Mouse (Mus musculus): ENCODE data around the gene Plcd3. TPM values are rescaled to one million over a fixed set of nuclear protein-coding genes. Genes with fewer than 3 reads are reported as not detected.

Plcd3 gene
- polyA plus RNA-seq, 1 experiment from 2014 or later: 1.0 TPM

DNA sequence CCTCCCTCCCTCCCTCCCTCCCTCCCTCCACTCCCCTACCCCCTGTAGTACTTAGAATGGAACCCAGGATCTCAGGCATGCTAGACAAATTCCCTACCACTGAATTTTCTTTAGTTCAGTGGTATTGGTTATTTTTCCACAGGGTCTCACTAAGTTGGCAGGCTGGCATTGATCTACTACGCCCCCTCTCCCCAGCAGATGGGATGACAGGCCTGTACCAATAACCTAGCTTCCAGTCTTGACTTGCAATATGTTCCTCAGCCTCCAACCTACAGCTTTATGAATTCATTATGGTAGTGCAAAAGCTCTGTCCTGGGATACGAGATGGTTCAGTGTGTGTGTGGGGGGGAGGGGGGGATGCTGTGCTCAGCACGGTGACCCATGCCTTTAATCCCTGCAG is 77.5 kb downstream of the Plcd3 start:
- H3K9ac ChIP-seq (ENCODE audit: low read depth, low read length): no peak overlapping the region
- no peaks in the 10 kb centered on the region; the same call in none of the 2 replicates for H3K4me1 ChIP-seq (replicated peaks; ENCODE audit: control insufficient read depth, insufficient read depth, low read length)
- no peaks in the 10 kb centered on the region for H3K36me3 ChIP-seq (ENCODE audit: control insufficient read depth, insufficient read depth)
- 94% methylated on average over 3 of the region's 3 CpGs for WGBS
- no peak; the same call in 1 of the 2 replicates for TF ChIP-seq CTCF (IDR thresholded peaks at IDR 0.05; ENCODE audit: low read depth)
- no peaks in the 10 kb centered on the region for H3K27me3 ChIP-seq (replicated peaks; ENCODE audit: control insufficient read depth, insufficient read depth, low read length)
- no peak overlapping the region for H3K4me2 ChIP-seq (replicated peaks; ENCODE audit: low read depth)
- no peak for ATAC-seq
- H3K27ac ChIP-seq (ENCODE audit: low read depth, low read length): no peak overlapping the region
- no peak overlapping the region for H3K4me3 ChIP-seq (ENCODE audit: low read depth, low read length)
- no peaks in the 10 kb centered on the region for H3K9me3 ChIP-seq (ENCODE audit: control insufficient read depth)

DNA sequence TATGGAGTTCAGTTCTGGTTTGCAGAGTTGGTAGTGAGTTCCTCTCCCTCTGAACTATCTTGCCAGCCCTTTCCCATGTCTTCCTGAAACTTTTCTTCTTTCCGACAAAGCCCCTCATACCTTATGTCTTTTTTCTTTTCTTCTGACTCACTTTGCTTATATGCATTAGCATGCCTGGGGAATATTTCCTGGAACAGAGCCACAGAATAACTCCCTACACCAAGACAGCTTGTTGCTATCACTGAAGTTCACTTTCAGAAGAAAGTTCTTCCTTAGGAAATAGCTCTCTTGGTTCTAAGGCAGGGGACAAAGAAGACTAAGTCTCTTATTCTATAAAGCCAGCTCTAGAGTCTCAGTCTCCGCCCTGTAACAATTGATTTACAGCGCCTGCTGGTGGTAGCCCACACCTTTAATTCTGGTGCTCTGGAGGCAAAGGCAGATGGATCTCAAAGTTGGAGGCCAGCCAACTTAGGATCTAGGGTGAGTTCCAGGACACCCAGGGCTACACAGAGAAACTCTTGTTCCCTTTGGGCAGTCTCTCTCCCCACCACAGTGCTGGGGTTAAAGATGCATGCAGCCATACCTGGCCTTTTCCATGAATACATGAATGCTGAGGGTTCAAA is 80.6 kb downstream of the Plcd3 start:
- Histone ChIP-seq H3K4me3 (ENCODE audit: low read depth, low read length) (no peak overlapping the region), H3K27me3 (replicated peaks; ENCODE audit: control insufficient read depth, insufficient read depth, low read length) (no peaks in the 10 kb centered on the region), H3K9ac (ENCODE audit: low read depth, low read length) (no peak overlapping the region), H3K27ac (ENCODE audit: low read depth, low read length) (no peak overlapping the region), H3K4me1 (replicated peaks; ENCODE audit: control insufficient read depth, insufficient read depth, low read length) (no peaks in the 10 kb centered on the region), H3K4me2 (replicated peaks; ENCODE audit: low read depth) (no peak overlapping the region), H3K9me3 (ENCODE audit: control insufficient read depth) (no peaks in the 10 kb centered on the region), H3K36me3 (ENCODE audit: control insufficient read depth, insufficient read depth) (no peaks in the 10 kb centered on the region)
- no peak for ATAC-seq
- TF ChIP-seq CTCF (IDR thresholded peaks at IDR 0.05; ENCODE audit: low read depth): peak; percentile 56
- 39% methylated on average over 3 of the region's 3 CpGs for WGBS

Other genes with a start within 250 kb of the Plcd3 start
- 50.9 and 56.0 TPM in 2 replicates for gene Eftud2, start 220.7 kb downstream of the Plcd3 start, polyA plus RNA-seq (2015; fragmentation: Nextera tagmentation; extraction: Ambion mirVana)
- 0.20 and 0.50 TPM in 2 replicates for gene Ccdc103, start 220.5 kb downstream of the Plcd3 start, polyA plus RNA-seq (2015; fragmentation: Nextera tagmentation; extraction: Ambion mirVana)
- gene Fam187a, start 216.5 kb downstream of the Plcd3 start, polyA plus RNA-seq (2015; fragmentation: Nextera tagmentation; extraction: Ambion mirVana): not detected in 2 replicates
- gene Gfap, start 200.7 kb downstream of the Plcd3 start, polyA plus RNA-seq (2015; fragmentation: Nextera tagmentation; extraction: Ambion mirVana): 0.14 and 0.17 TPM in 2 replicates
- 0.88 and 1.1 TPM in 2 replicates for gene Kif18b, start 176.5 kb downstream of the Plcd3 start, polyA plus RNA-seq (2015; fragmentation: Nextera tagmentation; extraction: Ambion mirVana)
- 0.85 and 1.1 TPM in 2 replicates for gene C1ql1, start 155.0 kb downstream of the Plcd3 start, polyA plus RNA-seq (2015; fragmentation: Nextera tagmentation; extraction: Ambion mirVana)
- 58.4 and 63.1 TPM in 2 replicates for gene Nmt1, start 73.5 kb downstream of the Plcd3 start, polyA plus RNA-seq (2015; fragmentation: Nextera tagmentation; extraction: Ambion mirVana)
- 40.4 and 45.9 TPM in 2 replicates for gene Dcakd, start 73.3 kb downstream of the Plcd3 start, polyA plus RNA-seq (2015; fragmentation: Nextera tagmentation; extraction: Ambion mirVana)
- 74.7 and 75.9 TPM in 2 replicates for gene Acbd4, start within 50 bp of the Plcd3 start, polyA plus RNA-seq (2015; fragmentation: Nextera tagmentation; extraction: Ambion mirVana)
- gene Hexim1, start 14.6 kb upstream of the Plcd3 start, polyA plus RNA-seq (2015; fragmentation: Nextera tagmentation; extraction: Ambion mirVana): 4.6 and 6.0 TPM in 2 replicates
- gene Hexim2, start 30.8 kb upstream of the Plcd3 start, polyA plus RNA-seq (2015; fragmentation: Nextera tagmentation; extraction: Ambion mirVana): 3.5 and 5.3 TPM in 2 replicates
- gene Fmnl1, start 69.4 kb upstream of the Plcd3 start, polyA plus RNA-seq (2015; fragmentation: Nextera tagmentation; extraction: Ambion mirVana): 0.80 and 1.0 TPM in 2 replicates
- 0.35 and 0.77 TPM in 2 replicates for gene 1700023F06Rik, start 106.9 kb upstream of the Plcd3 start, polyA plus RNA-seq (2015; fragmentation: Nextera tagmentation; extraction: Ambion mirVana)
- not detected in 2 replicates for gene Spata32, start 116.8 kb upstream of the Plcd3 start, polyA plus RNA-seq (2015; fragmentation: Nextera tagmentation; extraction: Ambion mirVana)
- gene Map3k14, start 165.8 kb upstream of the Plcd3 start, polyA plus RNA-seq (2015; fragmentation: Nextera tagmentation; extraction: Ambion mirVana): 1.6 TPM in 2 replicates